Mouse (Mus musculus): Measurements from ENCODE around the gene Adgrv1. TPM values are rescaled to one million over a fixed set of nuclear protein-coding genes. Genes with fewer than 3 reads are reported as not detected.
"Not testable (repeated sequence)": the region's sequence is repeated elsewhere in the genome, so short reads cannot be mapped to it uniquely, and the experiment has no call there.

Gene Adgrv1
- polyA plus RNA-seq, 1 experiment from 2014 or later: 0.91 TPM

- Histone ChIP-seq H3K27ac (ENCODE audit: low read depth) (no peak overlapping the region), H3K4me3 (ENCODE audit: low read depth, low read length) (no peak overlapping the region), H3K27me3 (replicated peaks; ENCODE audit: control insufficient read depth, insufficient read depth, low read length) (no peaks in the 10 kb centered on the region), H3K9me3 (ENCODE audit: control insufficient read depth, low read length) (no peaks in the 10 kb centered on the region), H3K4me1 (replicated peaks; ENCODE audit: control insufficient read depth, insufficient read depth, low read length) (peaks cover 18% of the 10 kb centered on the region), H3K9ac (ENCODE audit: low read length) (no peak overlapping the region), H3K36me3 (ENCODE audit: control insufficient read depth, insufficient read depth, low read length) (no peaks in the 10 kb centered on the region), H3K4me2 (ENCODE audit: low read length) (peak overlapping the region; percentile 56)
- 20% methylated on average over 14 of the region's 14 CpGs for WGBS
- ATAC-seq (replicated peaks; ENCODE audit: low FRiP score, low TSS enrichment, low read depth): no peak
- no peak for DNase-seq (ENCODE audit: low spot score)
Observed at GRCm38 (mm10) chr13:81656091-81656850, 23.3 kb upstream of the Adgrv1 start.

- not testable (repeated sequence) for H3K4me1 ChIP-seq (replicated peaks; ENCODE audit: control insufficient read depth, insufficient read depth, low read length); DNase-seq (ENCODE audit: low spot score); H3K9me3 ChIP-seq (ENCODE audit: control insufficient read depth, low read length); H3K4me3 ChIP-seq (ENCODE audit: low read depth, low read length); H3K4me2 ChIP-seq (ENCODE audit: low read length); H3K9ac ChIP-seq (ENCODE audit: low read length); H3K27me3 ChIP-seq (replicated peaks; ENCODE audit: control insufficient read depth, insufficient read depth, low read length); H3K36me3 ChIP-seq (ENCODE audit: control insufficient read depth, insufficient read depth, low read length); H3K27ac ChIP-seq (ENCODE audit: low read depth); ATAC-seq (replicated peaks; ENCODE audit: low FRiP score, low TSS enrichment, low read depth)
- 74% methylated on average over 4 of the region's 6 CpGs for WGBS
Observed at GRCm38 (mm10) chr13:81650382-81650781, 17.4 kb upstream of the Adgrv1 start.

GRCm38 (mm10) chr13:81646348-81646747 lies 13.4 kb upstream of the Adgrv1 start:
- DNase-seq (ENCODE audit: low spot score) (no peak), ATAC-seq (replicated peaks; ENCODE audit: low FRiP score, low TSS enrichment, low read depth) (no peak)
- no peaks in the 10 kb centered on the region for H3K36me3 ChIP-seq (ENCODE audit: control insufficient read depth, insufficient read depth, low read length)
- H3K9me3 ChIP-seq (ENCODE audit: control insufficient read depth, low read length): no peaks in the 10 kb centered on the region
- no peaks in the 10 kb centered on the region for H3K27me3 ChIP-seq (replicated peaks; ENCODE audit: control insufficient read depth, insufficient read depth, low read length)
- H3K9ac ChIP-seq (ENCODE audit: low read length): no peak overlapping the region
- no peak overlapping the region for H3K27ac ChIP-seq (ENCODE audit: low read depth)
- H3K4me2 ChIP-seq (ENCODE audit: low read length): no peak overlapping the region
- peaks cover 3% of the 10 kb centered on the region; the same call in 1 of the 2 replicates for H3K4me1 ChIP-seq (replicated peaks; ENCODE audit: control insufficient read depth, insufficient read depth, low read length)
- 87% methylated on average over 6 of the region's 6 CpGs for WGBS
- no peak overlapping the region for H3K4me3 ChIP-seq (ENCODE audit: low read depth, low read length)

- Histone ChIP-seq H3K9ac (ENCODE audit: low read length) (no peak overlapping the region), H3K36me3 (ENCODE audit: control insufficient read depth, insufficient read depth, low read length) (no peaks in the 10 kb centered on the region), H3K27me3 (replicated peaks; ENCODE audit: control insufficient read depth, insufficient read depth, low read length) (no peaks in the 10 kb centered on the region), H3K27ac (ENCODE audit: low read depth) (no peak overlapping the region), H3K4me3 (ENCODE audit: low read depth, low read length) (no peak overlapping the region), H3K4me2 (ENCODE audit: low read length) (no peak overlapping the region), H3K9me3 (ENCODE audit: control insufficient read depth, low read length) (no peaks in the 10 kb centered on the region), H3K4me1 (replicated peaks; ENCODE audit: control insufficient read depth, insufficient read depth, low read length) (peaks cover 10% of the 10 kb centered on the region; the same call in 1 of the 2 replicates)
- DNase-seq (ENCODE audit: low spot score): no peak
- ATAC-seq (replicated peaks; ENCODE audit: low FRiP score, low TSS enrichment, low read depth): no peak
- WGBS: 92% methylated on average over 11 of the region's 11 CpGs
Observed at GRCm38 (mm10) chr13:81644047-81644565, 11.2 kb upstream of the Adgrv1 start.

- 63% methylated on average over 7 of the region's 7 CpGs for WGBS
- Histone ChIP-seq H3K27ac (ENCODE audit: low read depth) (no peak overlapping the region), H3K9ac (ENCODE audit: low read length) (no peak overlapping the region), H3K27me3 (replicated peaks; ENCODE audit: control insufficient read depth, insufficient read depth, low read length) (no peaks in the 10 kb centered on the region), H3K4me2 (ENCODE audit: low read length) (no peak overlapping the region), H3K4me3 (ENCODE audit: low read depth, low read length) (no peak overlapping the region), H3K36me3 (ENCODE audit: control insufficient read depth, insufficient read depth, low read length) (no peaks in the 10 kb centered on the region), H3K4me1 (replicated peaks; ENCODE audit: control insufficient read depth, insufficient read depth, low read length) (peaks cover 10% of the 10 kb centered on the region; the same call in 1 of the 2 replicates), H3K9me3 (ENCODE audit: control insufficient read depth, low read length) (no peaks in the 10 kb centered on the region)
- no peak for ATAC-seq (replicated peaks; ENCODE audit: low FRiP score, low TSS enrichment, low read depth)
- DNase-seq (ENCODE audit: low spot score): no peak
Observed at GRCm38 (mm10) chr13:81642491-81643149, 9.7 kb upstream of the Adgrv1 start.

- H3K4me3 ChIP-seq (ENCODE audit: low read depth, low read length): no peak overlapping the region
- no peak overlapping the region for H3K27ac ChIP-seq (ENCODE audit: low read depth)
- H3K4me1 ChIP-seq (replicated peaks; ENCODE audit: control insufficient read depth, insufficient read depth, low read length): peaks cover 10% of the 10 kb centered on the region; the same call in 1 of the 2 replicates
- DNase-seq (ENCODE audit: low spot score) (peak; percentile 73), ATAC-seq (replicated peaks; ENCODE audit: low FRiP score, low TSS enrichment, low read depth) (0 out of 2 replicates have a peak, but pooled peaks have one; percentile 48)
- 20% methylated on average over 8 of the region's 8 CpGs for WGBS
- H3K4me2 ChIP-seq (ENCODE audit: low read length): peak overlapping the region; percentile 20; the same call in 1 of the 2 replicates
- no peak overlapping the region for H3K9ac ChIP-seq (ENCODE audit: low read length)
- no peaks in the 10 kb centered on the region for H3K36me3 ChIP-seq (ENCODE audit: control insufficient read depth, insufficient read depth, low read length)
- H3K27me3 ChIP-seq (replicated peaks; ENCODE audit: control insufficient read depth, insufficient read depth, low read length): no peaks in the 10 kb centered on the region
- no peaks in the 10 kb centered on the region for H3K9me3 ChIP-seq (ENCODE audit: control insufficient read depth, low read length)
Observed at GRCm38 (mm10) chr13:81641289-81642045, 8.5 kb upstream of the Adgrv1 start.

GRCm38 (mm10) chr13:81640881-81641280 lies 7.9 kb upstream of the Adgrv1 start:
- Histone ChIP-seq H3K36me3 (ENCODE audit: control insufficient read depth, insufficient read depth, low read length) (no peaks in the 10 kb centered on the region), H3K27ac (ENCODE audit: low read depth) (no peak overlapping the region), H3K9ac (ENCODE audit: low read length) (no peak overlapping the region), H3K27me3 (replicated peaks; ENCODE audit: control insufficient read depth, insufficient read depth, low read length) (no peaks in the 10 kb centered on the region), H3K4me3 (ENCODE audit: low read depth, low read length) (no peak overlapping the region), H3K4me1 (replicated peaks; ENCODE audit: control insufficient read depth, insufficient read depth, low read length) (peaks cover 10% of the 10 kb centered on the region; the same call in 1 of the 2 replicates), H3K9me3 (ENCODE audit: control insufficient read depth, low read length) (no peaks in the 10 kb centered on the region), H3K4me2 (ENCODE audit: low read length) (0 out of 2 replicates have a peak overlapping the region, but pooled peaks have one; percentile 20)
- ATAC-seq (replicated peaks; ENCODE audit: low FRiP score, low TSS enrichment, low read depth) (peak; percentile 72), DNase-seq (ENCODE audit: low spot score) (no peak)
- WGBS: 25% methylated on average over 6 of the region's 6 CpGs

GRCm38 (mm10) chr13:81639624-81640023 lies 6.7 kb upstream of the Adgrv1 start:
- no peak overlapping the region for H3K4me3 ChIP-seq (ENCODE audit: low read depth, low read length)
- 44% methylated on average over 4 of the region's 4 CpGs for WGBS
- H3K9ac ChIP-seq (ENCODE audit: low read length): no peak overlapping the region
- no peaks in the 10 kb centered on the region for H3K27me3 ChIP-seq (replicated peaks; ENCODE audit: control insufficient read depth, insufficient read depth, low read length)
- H3K4me1 ChIP-seq (replicated peaks; ENCODE audit: control insufficient read depth, insufficient read depth, low read length): peaks cover 10% of the 10 kb centered on the region; the same call in 1 of the 2 replicates
- H3K27ac ChIP-seq (ENCODE audit: low read depth): no peak overlapping the region
- ATAC-seq (replicated peaks; ENCODE audit: low FRiP score, low TSS enrichment, low read depth): no peak
- DNase-seq (ENCODE audit: low spot score): no peak
- no peak overlapping the region for H3K4me2 ChIP-seq (ENCODE audit: low read length)
- no peaks in the 10 kb centered on the region for H3K9me3 ChIP-seq (ENCODE audit: control insufficient read depth, low read length)
- H3K36me3 ChIP-seq (ENCODE audit: control insufficient read depth, insufficient read depth, low read length): no peaks in the 10 kb centered on the region

Data from intestine, embryonic 14.5 days (tissue).